Mouse (Mus musculus) CH12.LX (cell line): ENCODE data around the gene Mgat4e.

Experiments
- CTCF ChIP-seq, 2 experiments: IDR thresholded peaks in 1 of 2; conservative IDR thresholded peaks in 1 of 2; 2 replicates each; pipeline ENCODE4 v1.5.1; 2011 to 2012; ENCODE audit warnings: low read depth in 2 of 2, low read length in 2 of 2, improper control_type of control experiment in 1 of 2, inconsistent platforms in 1 of 2, mild to moderate bottlenecking in 1 of 2, moderate library complexity in 1 of 2
- JUND ChIP-seq: conservative IDR thresholded peaks from 2 replicates; pipeline ENCODE4 v1.6.1; 2011; ENCODE audit warnings: low read depth, low read length, improper control_type of control experiment
- MAX ChIP-seq: IDR thresholded peaks from 2 replicates; pipeline ENCODE4 v1.6.1; 2011; ENCODE audit warnings: low read length, improper control_type of control experiment
- POLR2AphosphoS2 ChIP-seq: IDR thresholded peaks from 2 replicates; pipeline ENCODE4 v1.6.1; 2011; ENCODE audit warnings: low read depth, low read length, improper control_type of control experiment
- SIN3A ChIP-seq: IDR thresholded peaks from 2 replicates; pipeline ENCODE4 v1.6.1; 2012; ENCODE audit warnings: low read length, improper control_type of control experiment, inconsistent platforms
- USF2 ChIP-seq: conservative IDR thresholded peaks from 2 replicates; pipeline ENCODE4 v1.6.1; 2011; ENCODE audit warnings: low read depth, low read length, improper control_type of control experiment

- TF ChIP-seq CTCF (conservative IDR thresholded peaks at IDR 0.05 in 1 of 2, IDR thresholded peaks at IDR 0.05 in 1 of 2; ENCODE audit: low read depth in 2 of 2, low read length in 2 of 2) (no peak), SIN3A (no peak), USF2 (no peak), POLR2AphosphoS2 (no peak), JUND (no peak), MAX (no peak)
These were observed 12.3 kb upstream of the Mgat4e start for GRCm38 (mm10) chr1:134561770-134562143.
